Mouse (Mus musculus) gastrocnemius, postnatal 4 days (tissue): ENCODE data around the gene Lrrc19. TPM values are rescaled to one million over a fixed set of nuclear protein-coding genes. Genes with fewer than 3 reads are reported as not detected.
"Not testable (repeated sequence)": the region's sequence is repeated elsewhere in the genome, so short reads cannot be mapped to it uniquely, and the experiment has no call there.

Experiments
- DNase-seq, 2 experiments: peaks; one replicate each; pipeline ENCODE4 v3.0.0; 2021 to 2022; ENCODE audit warnings: low spot score in 2 of 2, mixed read lengths in 2 of 2
- long read RNA-seq, 2 experiments: library from polyadenylated mRNA; stranded (forward); transcript quantifications; one replicate each; pipeline ENCODE4 v2.0.0; 2021
- total RNA-seq, 2 experiments: library from RNA; stranded (reverse); gene quantifications; 2 replicates each; pipeline ENCODE4 v1.2.3; 2021

Gene Lrrc19
- total RNA-seq, result not detected
- long read RNA-seq, experiment 1, partial matches to known transcripts, result 0 of 1 reads
- long read RNA-seq, experiment 1, other reads (novel, unspliced or antisense), result 1 of 1 reads
- long read RNA-seq, experiment 2, partial matches to known transcripts, result 0 of 1 reads
- long read RNA-seq, experiment 2, other reads (novel, unspliced or antisense), result 1 of 1 reads

GRCm38 (mm10) chr4:94649920-94650319, at the start of gene Lrrc19:
Gene Lrrc19, minus strand, starts transcription at chr4:94650144.
- no peak for DNase-seq

GRCm38 (mm10) chr4:94696368-94696767, 46.4 kb upstream of the Lrrc19 start:
- DNase-seq, result no peak

DNA sequence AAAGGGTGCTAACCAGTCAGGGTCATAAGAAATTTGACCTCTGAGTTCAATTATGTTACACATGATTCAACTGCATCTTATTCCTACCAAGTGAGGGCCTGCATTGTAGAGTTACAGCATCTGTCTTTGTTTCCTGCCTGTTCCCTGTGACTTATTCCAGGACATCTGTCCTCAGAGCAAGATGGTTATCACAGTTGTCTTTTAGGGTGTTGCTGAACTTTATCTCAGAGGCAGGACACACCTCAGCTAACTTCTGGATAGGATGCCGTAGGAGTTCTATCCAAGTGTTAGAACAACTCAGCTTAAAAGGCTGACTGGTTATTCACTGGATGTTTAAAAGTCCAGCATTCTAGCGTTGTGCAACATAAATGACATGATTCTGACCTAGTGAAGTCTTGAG, 42.2 kb upstream of the Lrrc19 start:
- DNase-seq, result no peak

GRCm38 (mm10) chr4:94691078-94691477, 41.1 kb upstream of the Lrrc19 start:
- DNase-seq, result no peak

DNA sequence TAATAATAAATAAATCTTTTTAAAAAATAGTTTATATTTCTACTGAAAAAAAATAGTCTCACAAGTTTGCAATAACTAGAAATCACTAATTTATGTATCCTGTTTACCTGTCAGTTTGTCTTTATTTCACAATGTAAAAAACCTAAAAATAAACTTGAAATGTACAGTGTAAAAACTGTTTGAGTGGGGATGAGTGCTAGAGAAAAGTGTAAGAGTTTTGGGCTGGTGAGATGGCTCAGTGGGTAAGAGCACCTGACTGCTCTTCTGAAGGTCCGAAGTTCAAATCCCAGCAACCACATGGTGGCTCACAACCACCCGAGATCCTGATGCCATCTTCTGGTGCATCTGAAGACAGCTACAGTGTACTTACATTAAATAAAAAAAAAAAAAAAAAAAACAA, 39.9 kb upstream of the Lrrc19 start:
- DNase-seq, result not testable (repeated sequence)

GRCm38 (mm10) chr4:94683305-94683704, 33.4 kb upstream of the Lrrc19 start:
- DNase-seq, result no peak

DNA sequence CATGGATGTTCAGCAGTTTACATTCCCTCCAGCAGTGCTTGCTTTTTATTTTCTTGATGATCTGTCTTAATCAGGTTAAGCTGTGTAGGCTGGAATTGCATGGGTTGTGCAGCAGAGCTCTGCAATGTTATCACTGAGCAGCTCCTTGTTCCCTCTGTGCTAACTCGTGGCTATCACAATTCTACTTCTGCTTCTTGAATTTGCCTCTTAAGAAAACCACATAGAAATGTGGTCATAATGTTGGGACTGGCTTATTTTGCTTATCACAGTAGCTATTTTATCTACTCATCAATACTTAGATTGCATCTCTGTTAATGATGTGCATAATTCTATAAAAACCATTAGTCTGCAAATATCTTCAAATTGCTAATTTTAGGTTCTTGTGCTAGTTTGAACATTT, 32.1 kb upstream of the Lrrc19 start:
- no peak for DNase-seq

DNA sequence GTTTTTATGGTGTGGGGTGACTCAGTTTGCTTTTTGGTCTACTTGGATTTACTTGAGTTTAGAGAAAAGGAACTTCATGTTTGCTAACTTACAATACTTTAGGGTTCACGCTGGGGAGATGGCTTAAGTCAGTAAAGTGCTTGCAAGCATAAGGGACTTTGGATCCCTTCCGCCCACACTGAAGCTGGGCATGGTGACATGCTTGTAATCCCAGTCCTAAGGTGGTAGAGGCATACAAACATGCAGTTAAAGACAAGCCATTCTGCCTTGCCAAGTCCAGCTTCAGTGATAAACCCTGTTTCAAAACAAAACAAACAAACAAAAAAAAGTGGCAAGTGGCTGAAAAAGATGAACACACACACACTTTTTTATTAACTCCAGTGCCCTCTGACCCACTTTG, 31.2 kb upstream of the Lrrc19 start:
- DNase-seq, result no peak

GRCm38 (mm10) chr4:94680662-94681061, 30.7 kb upstream of the Lrrc19 start:
- DNase-seq, result no peak

DNA sequence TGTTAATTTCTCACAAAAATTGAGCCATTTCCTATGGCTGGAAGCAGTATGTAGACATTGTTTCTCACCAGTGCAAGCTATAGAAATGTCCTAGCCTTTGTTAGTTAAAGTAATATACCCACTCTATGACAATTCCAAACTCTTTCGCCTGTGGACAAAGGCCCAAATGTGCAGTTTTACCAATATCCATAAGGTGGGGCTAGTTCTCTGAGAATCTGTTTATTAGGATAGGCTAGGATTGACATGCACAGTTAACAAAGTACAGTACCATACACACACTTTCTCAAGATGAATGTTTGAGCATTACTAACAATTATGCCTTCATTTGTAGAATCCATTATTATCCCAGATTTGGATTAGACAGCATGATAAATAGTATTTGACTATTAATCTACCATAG, 19.8 kb upstream of the Lrrc19 start:
- DNase-seq, result no peak

DNA sequence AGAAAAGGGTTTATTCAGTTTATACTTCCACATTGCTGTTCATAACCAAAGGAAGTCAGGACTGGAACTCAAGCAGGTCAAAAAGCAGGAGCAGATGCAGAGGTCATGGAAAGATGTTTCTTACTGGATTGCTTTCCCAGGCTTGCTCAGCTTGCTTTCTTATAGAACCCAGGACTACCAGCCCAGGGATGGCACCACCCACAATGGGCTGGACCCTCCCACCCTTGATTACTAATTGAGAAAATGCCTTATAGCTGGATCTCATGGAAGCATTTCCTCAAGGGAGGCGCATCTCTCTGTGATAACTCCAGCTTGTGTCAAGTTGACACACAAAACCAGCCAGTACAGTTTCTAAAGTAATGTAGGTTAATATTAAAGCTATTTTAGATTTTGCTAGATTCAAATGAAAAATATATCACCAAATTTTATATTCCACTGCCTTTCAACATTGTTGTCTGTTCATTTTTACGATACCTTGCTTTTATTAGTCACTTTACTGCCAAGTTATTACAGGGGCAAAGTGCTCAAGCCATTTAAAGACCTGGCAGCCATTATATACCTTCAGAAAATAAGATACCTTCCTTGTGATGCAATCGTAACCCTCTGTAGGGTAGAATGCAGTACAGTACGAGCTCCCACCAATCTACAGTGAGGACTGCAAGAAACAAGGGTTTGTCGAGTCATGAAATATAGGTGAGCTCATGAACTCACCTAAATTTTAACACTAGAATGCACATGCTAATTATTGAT, 657 bp upstream of the Lrrc19 start:
- not testable (repeated sequence) for DNase-seq

DNA sequence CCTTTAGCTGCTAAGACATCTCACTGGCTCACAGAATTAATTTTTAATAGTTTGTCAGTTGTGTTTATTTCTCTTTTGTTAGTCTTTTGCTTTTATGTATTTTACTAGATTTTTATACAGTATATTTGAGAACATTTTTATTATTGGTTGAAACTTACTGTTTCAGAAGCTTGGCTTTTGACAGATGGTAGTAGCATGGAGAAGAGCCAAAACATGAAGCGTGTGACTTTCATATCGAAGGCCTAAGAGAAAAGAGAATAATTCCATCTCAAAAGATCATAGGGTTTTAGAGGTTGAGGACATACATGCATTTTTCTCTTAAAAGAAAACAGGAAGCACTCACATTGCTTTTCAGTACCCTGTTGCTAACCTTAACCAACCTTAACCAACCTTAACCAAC, 6.8 kb downstream of the Lrrc19 start:
- DNase-seq, result no peak

DNA sequence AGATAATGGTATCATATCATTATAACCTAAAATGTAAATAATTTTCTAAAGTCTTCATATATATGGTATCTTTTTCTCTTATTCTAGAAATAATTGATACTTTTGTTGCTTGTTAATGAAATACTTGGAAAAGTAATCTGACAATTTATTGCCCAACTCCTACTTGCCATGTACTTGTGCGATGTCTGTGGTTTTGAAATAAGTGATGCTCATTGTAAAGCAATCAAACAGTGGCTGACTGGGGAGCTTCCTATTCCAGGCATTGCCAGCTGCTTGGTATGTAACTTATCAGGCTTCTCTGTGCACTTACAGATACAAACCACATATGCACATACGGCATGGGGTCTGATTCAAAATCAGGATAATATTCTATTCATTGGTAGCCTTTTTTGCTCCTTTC, 29.9 kb downstream of the Lrrc19 start:
- no peak for DNase-seq

- DNase-seq, result no peak
These were observed 35.3 kb downstream of the Lrrc19 start for GRCm38 (mm10) chr4:94614627-94615006.

DNA sequence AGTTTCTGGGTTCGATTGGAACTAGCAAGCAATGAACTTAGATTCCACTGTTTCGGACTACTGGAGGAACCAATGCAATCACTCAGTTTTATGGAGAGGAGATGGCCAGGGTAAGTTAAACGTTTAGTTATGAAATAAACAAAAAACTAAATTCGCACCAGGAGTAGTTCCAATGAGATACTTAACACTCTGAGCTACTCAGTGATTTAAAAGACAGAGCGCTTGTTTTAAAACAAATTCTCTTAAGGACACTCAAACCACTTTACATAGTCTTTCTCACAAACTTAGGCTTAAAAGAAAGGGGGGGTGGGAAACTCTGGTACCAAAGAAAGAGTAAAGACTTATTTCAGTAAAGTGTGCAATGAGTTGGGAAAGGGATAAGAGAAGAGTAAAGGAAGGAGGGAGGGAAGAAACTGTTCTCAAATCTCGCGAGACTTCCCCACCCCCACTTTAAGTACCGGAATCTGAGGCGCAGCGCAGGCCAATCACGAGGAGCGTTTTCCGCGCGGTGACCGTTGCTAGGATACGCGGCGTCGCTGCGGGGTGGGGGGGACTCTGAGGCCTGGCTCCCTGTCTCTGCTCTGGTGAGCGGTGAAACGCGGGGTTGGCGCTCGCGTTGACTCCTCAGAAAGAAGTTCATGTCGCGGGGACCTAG, 35.8 kb downstream of the Lrrc19 start, which contains the start of gene Ift74:
Gene Ift74 (plus strand): TSS at position 520 of the 655 bp plus-strand sequence.
- peak; percentile 84 to 95 for DNase-seq

DNA sequence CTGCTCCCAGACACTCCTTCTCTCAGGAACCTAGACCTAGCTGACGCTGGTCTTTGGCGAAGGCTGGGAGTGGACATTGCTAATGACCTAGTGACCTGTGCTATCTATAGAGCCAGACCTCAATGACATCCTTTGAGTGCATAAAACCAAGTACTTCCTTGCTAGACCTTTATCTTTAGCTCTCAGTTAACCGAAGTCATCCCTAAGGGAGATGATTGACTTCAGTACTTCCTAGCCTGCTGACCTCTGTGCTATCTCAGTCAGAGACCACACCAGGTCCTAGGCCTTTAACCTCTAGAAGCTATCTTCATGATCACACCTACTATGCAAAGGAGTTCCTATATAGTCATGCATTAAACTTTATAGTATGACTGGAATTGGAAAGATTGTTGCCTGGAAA, 39.6 kb downstream of the Lrrc19 start:
- no peak for DNase-seq

GRCm38 (mm10) chr4:94605591-94605990, 44.4 kb downstream of the Lrrc19 start:
- DNase-seq, result no peak

DNA sequence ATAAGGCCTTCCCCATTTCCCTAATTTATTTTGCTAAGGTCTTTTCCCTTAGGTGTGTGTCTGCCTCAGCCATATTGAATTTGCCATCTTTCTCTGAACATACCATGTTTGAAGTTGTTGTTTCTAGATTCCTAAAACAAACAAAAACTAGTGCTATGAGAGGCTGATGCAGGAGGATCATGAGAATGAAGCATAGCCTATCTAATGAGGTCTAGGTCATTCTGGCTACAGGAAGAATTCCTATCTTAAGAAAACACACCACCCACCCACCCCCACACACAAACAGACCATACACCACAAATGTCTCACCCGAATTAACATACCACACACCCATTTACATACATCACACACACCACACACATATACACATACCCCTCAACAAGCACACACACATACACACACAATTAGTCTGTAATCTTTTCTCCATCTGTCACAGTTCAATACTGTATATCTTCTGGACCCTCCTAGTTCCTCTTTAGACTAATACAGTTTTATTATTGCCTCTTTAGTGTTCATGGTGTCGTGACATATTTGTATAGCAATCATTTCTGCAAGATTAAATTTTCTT, 45.4 kb downstream of the Lrrc19 start:
- no peak for DNase-seq

DNA sequence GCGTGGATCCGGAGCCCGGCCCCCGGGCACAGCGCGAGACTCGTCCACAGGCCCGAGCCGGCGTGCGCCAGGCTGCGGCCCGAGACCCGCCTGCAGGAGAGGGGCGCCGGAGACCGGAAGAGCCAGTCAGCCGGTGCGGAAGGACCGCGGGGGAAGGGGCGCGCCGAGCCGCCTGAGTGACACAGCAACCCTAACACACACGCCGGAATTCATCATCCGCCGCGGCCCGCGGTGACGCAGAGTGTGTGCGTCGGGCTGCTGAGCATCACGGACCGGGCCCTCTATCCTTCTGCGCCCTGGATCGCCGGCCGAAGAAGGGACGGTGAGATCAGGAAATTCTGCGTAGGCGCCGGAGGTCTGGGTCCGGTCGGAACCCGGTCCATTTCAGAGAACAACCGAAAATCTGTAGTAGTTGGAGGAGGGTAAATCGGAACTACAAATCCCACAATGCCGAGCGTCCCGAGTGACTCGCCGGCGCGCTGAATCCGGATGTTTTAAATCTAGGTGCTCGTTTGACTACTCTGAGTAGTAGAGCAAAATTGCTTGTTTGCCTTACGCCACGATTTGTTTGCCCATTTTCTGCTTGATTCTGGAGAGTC, 46.8 kb downstream of the Lrrc19 start, which contains the start of gene Plaa:
Gene Plaa (minus strand): TSS at position 214 of the 599 bp plus-strand sequence.
- peak; percentile 80 to 89 for DNase-seq

DNA sequence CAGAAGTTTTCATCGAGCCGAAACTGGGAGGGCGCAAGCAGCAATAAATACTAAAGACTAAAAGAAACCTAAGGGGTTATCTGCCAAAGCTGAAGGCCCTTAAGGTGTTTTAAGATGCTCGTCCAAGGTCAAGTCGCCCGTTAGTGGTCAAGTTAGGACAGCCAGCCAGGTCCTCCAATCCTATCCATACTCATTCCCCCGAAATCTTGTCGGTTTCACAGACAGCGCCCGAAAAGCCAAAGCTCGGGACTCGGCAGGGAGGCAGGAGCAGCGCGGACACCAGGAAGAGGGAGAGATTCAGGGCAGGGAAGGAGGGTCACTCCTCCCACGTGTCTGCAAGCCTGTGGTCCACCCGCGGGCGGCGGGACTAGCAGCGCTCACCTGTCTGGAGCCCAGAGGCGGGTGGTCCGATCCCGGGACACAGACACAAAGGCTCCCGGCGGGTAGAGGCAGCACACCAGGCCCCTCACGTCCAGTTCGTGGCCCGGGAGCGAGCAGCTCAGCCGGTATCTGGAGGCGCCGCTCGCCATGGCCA, 47.4 kb downstream of the Lrrc19 start:
- DNase-seq, result peak in 1 of 2 experiments; percentile 9

- DNase-seq, result no peak
These were observed 48.5 kb downstream of the Lrrc19 start for GRCm38 (mm10) chr4:94601395-94601794.
